Mouse (Mus musculus): ENCODE measurements at regions not wholly inside any gene's neighbourhood (a gene's known extent, or its start where the extent isn't known, plus 50 kb on each side); places are given as distances from the start of the nearest gene placed in this dataset.

DNA sequence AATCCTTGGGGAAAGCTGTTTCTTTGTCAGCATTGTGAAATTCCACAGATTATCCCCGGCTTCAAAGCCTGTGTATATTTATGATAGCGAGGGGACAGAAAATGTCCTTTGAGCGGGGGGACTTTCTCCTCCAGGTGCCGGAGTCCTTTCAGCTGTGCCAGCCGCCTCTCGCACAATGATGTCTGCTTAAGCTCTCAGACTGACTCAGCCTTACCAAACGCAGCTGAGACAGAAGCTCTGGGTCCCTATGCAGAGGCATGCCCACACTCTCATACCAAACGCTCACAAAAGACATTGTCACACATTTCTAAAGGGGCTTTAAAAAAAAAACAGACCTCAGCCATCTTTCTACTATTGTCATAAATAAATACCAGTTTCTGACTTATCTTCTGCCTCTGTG is 633.9 kb downstream of the Dok5 start:
- no peak overlapping the region for H3K27ac ChIP-seq (replicated peaks)
- H3K4me3 ChIP-seq (replicated peaks): no peak overlapping the region
- no peak for ATAC-seq (ENCODE audit: low FRiP score)
- peak overlapping the region; percentile 1; the same call in 1 of the 2 replicates for H3K4me2 ChIP-seq
- H3K9me3 ChIP-seq (replicated peaks): 0 out of 2 replicates have a peak, but pooled peaks cover 5% of the 10 kb centered on the region
- H3K27me3 ChIP-seq (replicated peaks): no peaks in the 10 kb centered on the region
- H3K36me3 ChIP-seq: no peaks in the 10 kb centered on the region
- WGBS: 62% methylated on average over 8 of the region's 8 CpGs
- H3K9ac ChIP-seq (replicated peaks): no peak overlapping the region
- no peaks in the 10 kb centered on the region for H3K4me1 ChIP-seq

- H3K9ac ChIP-seq (replicated peaks): no peak overlapping the region
- no peak overlapping the region for H3K27ac ChIP-seq (replicated peaks)
- WGBS: 87% methylated on average over 3 of the region's 3 CpGs
- H3K4me2 ChIP-seq: no peak overlapping the region
- no peak overlapping the region for H3K4me3 ChIP-seq (replicated peaks)
- no peak for ATAC-seq (ENCODE audit: low FRiP score)
- 0 out of 2 replicates have a peak, but pooled peaks cover 5% of the 10 kb centered on the region for H3K9me3 ChIP-seq (replicated peaks)
- H3K4me1 ChIP-seq: no peaks in the 10 kb centered on the region
- H3K36me3 ChIP-seq: no peaks in the 10 kb centered on the region
- H3K27me3 ChIP-seq (replicated peaks): no peaks in the 10 kb centered on the region
Observed at GRCm38 (mm10) chr2:171364621-171365020, 633.0 kb downstream of the Dok5 start.

- 82% methylated on average over 3 of the region's 3 CpGs for WGBS
Observed at GRCm38 (mm10) chr2:171363381-171363780, 631.8 kb downstream of the Dok5 start.

GRCm38 (mm10) chr2:171358071-171358760 is 626.6 kb downstream of the Dok5 start:
- no peak for ATAC-seq (ENCODE audit: low FRiP score)
- Histone ChIP-seq H3K27ac (replicated peaks) (no peak overlapping the region), H3K4me2 (no peak overlapping the region), H3K27me3 (replicated peaks) (no peaks in the 10 kb centered on the region), H3K9me3 (replicated peaks) (no peaks in the 10 kb centered on the region), H3K4me3 (replicated peaks) (no peak overlapping the region), H3K36me3 (no peaks in the 10 kb centered on the region), H3K4me1 (no peaks in the 10 kb centered on the region), H3K9ac (replicated peaks) (no peak overlapping the region)
- 83% methylated on average over 8 of the region's 8 CpGs for WGBS

More at GRCm38 (mm10) chr2:171363381-171363780, 631.8 kb downstream of the Dok5 start:
- H3K36me3 ChIP-seq: no peaks in the 10 kb centered on the region
- no peak for ATAC-seq (ENCODE audit: low FRiP score)
- no peak overlapping the region for H3K9ac ChIP-seq (replicated peaks)
- H3K9me3 ChIP-seq (replicated peaks): 0 out of 2 replicates have a peak, but pooled peaks cover 5% of the 10 kb centered on the region
- H3K4me2 ChIP-seq: no peak overlapping the region
- H3K27me3 ChIP-seq (replicated peaks): no peaks in the 10 kb centered on the region
- H3K4me1 ChIP-seq: no peaks in the 10 kb centered on the region
- H3K27ac ChIP-seq (replicated peaks): no peak overlapping the region
- H3K4me3 ChIP-seq (replicated peaks): no peak overlapping the region

GRCm38 (mm10) chr2:171348156-171348555 is 616.5 kb downstream of the Dok5 start:
- Histone ChIP-seq H3K9me3 (replicated peaks) (no peaks in the 10 kb centered on the region), H3K27ac (replicated peaks) (no peak overlapping the region), H3K27me3 (replicated peaks) (no peaks in the 10 kb centered on the region), H3K4me1 (peaks cover 5% of the 10 kb centered on the region), H3K36me3 (no peaks in the 10 kb centered on the region), H3K4me3 (replicated peaks) (no peak overlapping the region), H3K4me2 (no peak overlapping the region), H3K9ac (replicated peaks) (no peak overlapping the region)
- ATAC-seq (ENCODE audit: low FRiP score): no peak
- 88% methylated on average over 2 of the region's 2 CpGs for WGBS

DNA sequence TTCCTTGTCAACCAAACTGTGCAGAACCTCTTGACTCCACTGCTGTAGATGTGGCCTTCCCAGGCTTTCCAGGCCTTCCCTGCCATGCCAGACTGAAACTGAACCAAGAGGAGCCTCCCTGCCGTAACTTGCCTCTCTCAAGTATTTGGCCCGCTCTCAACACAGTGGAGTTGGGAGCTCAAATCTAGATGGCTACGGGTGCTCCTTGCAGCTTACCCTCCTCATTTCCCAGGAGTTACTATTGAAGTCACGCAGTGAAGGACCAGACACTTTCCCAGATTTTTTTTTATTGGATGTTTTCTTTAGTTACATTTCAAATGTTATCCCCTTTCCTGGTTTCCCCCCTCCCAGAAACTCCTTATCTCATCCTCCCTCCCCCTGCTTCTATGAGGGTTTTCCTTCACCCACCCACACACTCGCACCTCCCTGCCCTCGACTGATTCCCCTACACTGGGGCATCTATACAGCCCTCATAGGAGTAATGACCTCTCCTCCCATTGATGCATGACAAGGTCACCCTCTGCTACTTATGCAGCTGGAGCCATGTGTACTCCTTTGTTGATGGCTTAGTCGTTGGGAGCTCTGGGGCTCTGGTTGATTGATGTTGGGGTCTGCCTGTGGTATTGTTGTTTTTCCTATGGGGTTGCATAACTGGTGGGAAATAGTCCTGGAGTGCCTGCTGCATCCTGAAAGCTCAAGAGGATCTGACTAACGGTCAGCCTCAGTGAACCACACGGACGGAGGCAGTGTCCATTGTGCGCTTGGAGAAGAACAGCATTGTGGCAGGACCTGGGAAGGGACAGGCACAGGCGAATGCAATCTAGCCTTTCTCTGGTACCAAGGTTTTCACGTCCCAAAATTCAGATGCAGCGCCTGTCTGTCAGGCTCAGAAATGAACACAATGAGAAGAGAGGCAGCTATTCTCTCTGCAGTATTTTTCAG is 602.5 kb downstream of the Dok5 start:
- no peak overlapping the region for H3K9ac ChIP-seq (replicated peaks)
- no peaks in the 10 kb centered on the region for H3K27me3 ChIP-seq (replicated peaks)
- H3K4me1 ChIP-seq: no peaks in the 10 kb centered on the region
- no peaks in the 10 kb centered on the region for H3K36me3 ChIP-seq
- no peaks in the 10 kb centered on the region for H3K9me3 ChIP-seq (replicated peaks)
- no peak overlapping the region for H3K4me3 ChIP-seq (replicated peaks)
- WGBS: 54% methylated on average over 14 of the region's 14 CpGs
- ATAC-seq (ENCODE audit: low FRiP score): no peak
- no peak overlapping the region for H3K27ac ChIP-seq (replicated peaks)
- no peak overlapping the region for H3K4me2 ChIP-seq

GRCm38 (mm10) chr2:171332826-171333225 is 601.2 kb downstream of the Dok5 start:
- H3K4me2 ChIP-seq: no peak overlapping the region
- no peak overlapping the region for H3K27ac ChIP-seq (replicated peaks)
- H3K27me3 ChIP-seq (replicated peaks): no peaks in the 10 kb centered on the region
- H3K9me3 ChIP-seq (replicated peaks): no peaks in the 10 kb centered on the region
- no peaks in the 10 kb centered on the region for H3K4me1 ChIP-seq
- no peaks in the 10 kb centered on the region for H3K36me3 ChIP-seq
- no peak overlapping the region for H3K9ac ChIP-seq (replicated peaks)
- H3K4me3 ChIP-seq (replicated peaks): no peak overlapping the region
- ATAC-seq (ENCODE audit: low FRiP score): no peak
- WGBS: 94% methylated on average over 8 of the region's 8 CpGs

DNA sequence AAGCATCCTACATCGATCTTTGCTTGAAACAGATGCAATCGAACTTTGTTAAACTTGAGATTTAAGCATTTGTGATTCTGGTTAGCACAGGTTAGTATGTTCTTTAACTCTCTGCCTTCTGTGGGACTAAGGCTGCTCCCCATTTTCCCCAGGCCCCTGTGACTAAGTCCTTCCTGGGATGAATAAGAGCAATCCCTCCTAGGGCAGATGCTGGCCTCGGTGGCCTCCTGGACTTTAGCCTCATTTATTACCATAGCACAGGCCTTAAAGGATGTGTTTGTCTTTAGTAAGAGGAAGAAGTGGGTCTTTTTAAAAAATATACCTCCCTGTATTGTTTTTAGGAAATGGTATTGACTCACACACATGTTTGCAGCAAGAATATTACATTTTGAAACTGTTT is 599.9 kb downstream of the Dok5 start:
- Histone ChIP-seq H3K27me3 (replicated peaks) (no peaks in the 10 kb centered on the region), H3K4me3 (replicated peaks) (no peak overlapping the region), H3K4me2 (no peak overlapping the region), H3K9ac (replicated peaks) (no peak overlapping the region), H3K36me3 (no peaks in the 10 kb centered on the region), H3K27ac (replicated peaks) (no peak overlapping the region), H3K4me1 (no peaks in the 10 kb centered on the region), H3K9me3 (replicated peaks) (no peaks in the 10 kb centered on the region)
- ATAC-seq (ENCODE audit: low FRiP score): no peak
- 92% methylated on average over 3 of the region's 3 CpGs for whole genome bisulfite sequencing

DNA sequence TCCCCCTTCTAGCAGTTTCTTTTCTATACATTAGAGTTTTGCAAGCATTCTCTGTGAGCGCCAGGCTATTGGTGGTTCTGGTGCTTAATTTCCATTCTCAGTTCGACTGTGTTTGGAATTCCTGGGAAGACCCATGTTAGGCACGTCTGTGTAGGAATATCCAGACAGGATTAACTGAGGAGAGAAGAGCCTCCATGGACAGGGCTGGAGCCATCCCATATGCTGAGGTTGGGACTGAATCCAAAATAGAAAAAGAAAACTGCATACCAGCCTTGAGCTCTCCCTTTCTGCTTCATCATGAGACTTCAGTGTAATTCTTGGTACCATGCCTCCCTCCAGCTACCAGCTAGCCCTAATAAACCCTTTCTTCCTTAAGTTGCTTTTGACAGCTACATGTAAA is 595.3 kb downstream of the Dok5 start:
- 66% methylated on average over 3 of the region's 3 CpGs for WGBS
- ATAC-seq (ENCODE audit: low FRiP score): no peak
- Histone ChIP-seq H3K36me3 (no peaks in the 10 kb centered on the region), H3K27me3 (replicated peaks) (no peaks in the 10 kb centered on the region), H3K4me3 (replicated peaks) (no peak overlapping the region), H3K4me1 (no peaks in the 10 kb centered on the region), H3K9me3 (replicated peaks) (no peaks in the 10 kb centered on the region), H3K27ac (replicated peaks) (no peak overlapping the region), H3K9ac (replicated peaks) (no peak overlapping the region), H3K4me2 (no peak overlapping the region)

DNA sequence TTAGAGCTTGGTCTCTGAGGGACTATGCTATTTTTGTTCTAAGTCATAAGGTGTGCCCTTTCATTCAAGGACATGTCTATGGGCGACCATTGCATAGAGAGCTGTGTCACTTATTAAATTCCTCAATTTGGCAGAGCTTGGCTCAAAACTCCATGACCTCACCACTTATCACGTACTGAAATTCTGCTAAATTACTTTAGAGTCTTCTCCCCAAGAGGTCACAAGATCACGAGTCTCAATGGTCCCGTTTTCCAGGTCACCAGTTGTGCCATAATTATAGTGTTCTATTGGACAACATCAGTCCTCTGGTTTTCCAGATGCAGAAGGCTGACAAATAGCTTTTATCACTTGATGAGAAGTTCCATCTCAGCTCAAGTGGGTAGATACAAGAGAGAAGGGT is 576.9 kb downstream of the Dok5 start:
- Histone ChIP-seq H3K4me2 (no peak overlapping the region), H3K27ac (replicated peaks) (no peak overlapping the region), H3K36me3 (no peaks in the 10 kb centered on the region), H3K4me1 (peaks cover 4% of the 10 kb centered on the region), H3K27me3 (replicated peaks) (no peaks in the 10 kb centered on the region), H3K9me3 (replicated peaks) (no peaks in the 10 kb centered on the region), H3K9ac (replicated peaks) (no peak overlapping the region), H3K4me3 (replicated peaks) (no peak overlapping the region)
- WGBS: 81% methylated on average over 4 of the region's 4 CpGs
- ATAC-seq (ENCODE audit: low FRiP score): no peak

- H3K4me3 ChIP-seq (replicated peaks): no peak overlapping the region
- H3K4me2 ChIP-seq: peak overlapping the region; percentile 17; the same call in 1 of the 2 replicates
- 0 out of 2 replicates have a peak, but pooled peaks have one; percentile 59 for ATAC-seq (ENCODE audit: low FRiP score)
- no peaks in the 10 kb centered on the region for H3K36me3 ChIP-seq
- WGBS: 40% methylated on average over 12 of the region's 12 CpGs
- no peak overlapping the region for H3K27ac ChIP-seq (replicated peaks)
- no peaks in the 10 kb centered on the region for H3K9me3 ChIP-seq (replicated peaks)
- peaks cover 4% of the 10 kb centered on the region for H3K4me1 ChIP-seq
- no peak overlapping the region for H3K9ac ChIP-seq (replicated peaks)
- H3K27me3 ChIP-seq (replicated peaks): no peaks in the 10 kb centered on the region
Observed at GRCm38 (mm10) chr2:171306000-171306399, 574.4 kb downstream of the Dok5 start.

GRCm38 (mm10) chr2:171298519-171298918 is 566.9 kb downstream of the Dok5 start:
- Histone ChIP-seq H3K27ac (replicated peaks) (no peak overlapping the region), H3K27me3 (replicated peaks) (no peaks in the 10 kb centered on the region), H3K4me1 (no peaks in the 10 kb centered on the region), H3K4me3 (replicated peaks) (no peak overlapping the region), H3K4me2 (no peak overlapping the region), H3K9ac (replicated peaks) (no peak overlapping the region), H3K36me3 (no peaks in the 10 kb centered on the region), H3K9me3 (replicated peaks) (no peaks in the 10 kb centered on the region)
- ATAC-seq (ENCODE audit: low FRiP score): no peak
- WGBS: 76% methylated on average over 5 of the region's 5 CpGs

Measured in neural tube, embryonic 15.5 days (tissue).